Mouse (Mus musculus) stomach, postnatal 0 days (tissue): ENCODE results near the gene Gm12184. TPM values are rescaled to one million over a fixed set of nuclear protein-coding genes. Genes with fewer than 3 reads are reported as not detected.
"Not testable (repeated sequence)": the region's sequence is repeated elsewhere in the genome, so short reads cannot be mapped to it uniquely, and the experiment has no call there.

Experiments used
- ATAC-seq: fragments of 200-750 bp; cut with Nextera tagmentation; 2 replicates; pipeline ENCODE4 v1.8.0; 2017; ENCODE audit not compliant: low FRiP score, low TSS enrichment
- DNase-seq: peaks from one replicate; pipeline ENCODE4 v3.0.0-alpha.2; 2016; ENCODE audit warnings: low spot score
- H3K27ac ChIP-seq: fragments of 300-500 bp; sonication (generic); replicated peaks from 2 replicates; pipeline ENCODE4 v1.5.1; 2014; ENCODE audit warnings: mild to moderate bottlenecking, control low read depth
- H3K27me3 ChIP-seq: fragments of 300-500 bp; sonication (generic); 2 replicates; pipeline ENCODE4 v1.6.1; 2014; ENCODE audit warnings: low read length; ENCODE audit not compliant: control insufficient read depth, insufficient read depth
- H3K36me3 ChIP-seq: fragments of 300-500 bp; sonication (generic); 2 replicates; pipeline ENCODE4 v1.6.1; 2014; ENCODE audit warnings: low read length, mixed read lengths; ENCODE audit not compliant: control insufficient read depth, insufficient read depth
- H3K4me1 ChIP-seq: fragments of 300-500 bp; sonication (generic); replicated peaks from 2 replicates; pipeline ENCODE4 v1.6.1; 2014; ENCODE audit warnings: antibody characterized with exemption; ENCODE audit not compliant: control insufficient read depth, insufficient read depth
- H3K4me2 ChIP-seq: fragments of 300-500 bp; sonication (generic); replicated peaks from 2 replicates; pipeline ENCODE4 v1.6.1; 2014; ENCODE audit warnings: low read depth, mild to moderate bottlenecking, control low read depth, moderate library complexity
- H3K4me3 ChIP-seq: fragments of 300-500 bp; sonication (generic); 2 replicates; pipeline ENCODE4 v1.5.1; 2014; ENCODE audit warnings: low read depth, low read length, control low read depth
- H3K9ac ChIP-seq: fragments of 300-500 bp; sonication (generic); 2 replicates; pipeline ENCODE4 v1.6.1; 2014; ENCODE audit warnings: mild to moderate bottlenecking, low read length, control low read depth, mixed read lengths
- H3K9me3 ChIP-seq: fragments of 300-500 bp; sonication (generic); 2 replicates; pipeline ENCODE4 v1.6.1; 2016; ENCODE audit warnings: low read length; ENCODE audit not compliant: control insufficient read depth
- CTCF ChIP-seq: IDR thresholded peaks from 2 replicates; pipeline ENCODE4 v1.5.1; 2016; ENCODE audit warnings: antibody characterized with exemption, low read depth, mild to moderate bottlenecking, moderate library complexity
- EP300 ChIP-seq: optimal IDR thresholded peaks from 2 replicates; pipeline ENCODE3; 2016; ENCODE audit warnings: antibody characterized with exemption
- WGBS: fragments of 180-500 bp; shearing (Covaris S2); extraction: QIAGEN DNeasy Blood & Tissue Kit; methylation state at CpG from one replicate; pipeline ENCODE4 v1.1.7; 2014; 5-methylcytosine and 5-hydroxymethylcytosine counted together
- polyA plus RNA-seq: library from polyadenylated mRNA; unstranded; fragments of >200 nt; fragmentation: Nextera tagmentation; extraction: Ambion mirVana; gene quantifications from 2 replicates; pipeline ENCODE4 v1.2.1, GENCODE M21; 2015

The Gm12184 gene
- polyA plus RNA-seq, 1 experiment from 2014 or later, result 5.0 TPM

DNA sequence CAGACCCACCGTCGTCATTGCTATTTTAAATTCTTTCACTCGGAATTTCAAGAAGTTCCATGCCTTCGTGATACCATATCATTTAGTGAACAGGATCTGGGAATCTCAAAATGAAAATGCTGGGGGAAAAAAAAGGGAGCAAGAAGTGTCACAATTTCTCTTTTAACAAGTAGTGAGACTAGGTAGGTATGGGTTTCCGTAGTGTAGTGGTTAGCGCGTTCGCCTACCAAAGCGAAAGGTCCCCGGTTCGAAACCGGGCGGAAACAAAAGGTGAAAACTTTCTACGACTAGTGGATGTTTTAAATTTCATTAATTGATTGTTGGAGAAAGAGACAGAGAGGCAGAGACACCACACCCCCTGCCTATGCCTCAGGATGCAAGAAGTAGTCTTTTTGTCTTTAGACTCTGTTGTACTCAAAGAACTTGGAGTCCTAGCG, 2.9 kb downstream of the Gm12184 start:
- TF ChIP-seq EP300 (no peak), CTCF (0 out of 2 replicates have a peak, but pooled peaks have one; percentile 11)
- ATAC-seq, result no peak

DNA sequence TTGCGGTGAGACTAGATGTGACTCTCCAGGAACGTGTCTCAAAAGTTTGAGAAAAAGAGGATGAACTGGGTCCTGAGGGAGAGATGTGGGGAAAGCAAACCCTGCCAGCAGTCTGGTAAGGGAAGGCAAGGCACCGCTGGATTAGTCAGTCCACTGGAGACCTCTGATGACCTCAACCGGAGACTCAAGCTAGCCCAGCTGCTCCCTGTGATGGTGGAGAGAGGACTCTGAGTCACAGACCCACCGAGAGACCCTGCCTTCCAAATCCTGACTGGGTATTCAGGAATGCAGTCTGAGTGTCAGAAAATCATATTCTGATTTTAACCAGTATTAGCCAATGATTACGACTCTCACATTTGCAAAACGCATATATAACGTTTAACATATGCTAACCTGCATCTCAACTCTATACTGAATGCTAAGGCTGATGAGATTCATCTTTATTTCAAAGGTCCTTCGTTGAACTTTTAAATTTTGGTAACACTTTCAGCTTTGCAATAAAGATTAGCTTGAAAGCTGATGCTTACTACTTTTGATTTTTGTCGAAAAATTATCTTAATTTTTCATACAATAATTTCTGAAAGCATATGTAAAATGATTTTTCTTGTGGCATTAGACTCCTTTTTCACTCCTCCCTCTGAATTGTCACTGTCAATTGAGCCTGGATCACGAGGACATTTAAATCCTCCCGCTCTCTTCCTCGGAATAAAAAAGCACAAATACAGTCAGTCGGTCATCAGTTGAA, 3.5 kb downstream of the Gm12184 start:
- H3K4me2 ChIP-seq, result peak overlapping the region; percentile 63; the same call in 1 of the 2 replicates
- H3K9ac ChIP-seq, result no peak overlapping the region
- ATAC-seq (no peak), DNase-seq (no peak)
- 39% methylated on average over 14 of the region's 14 CpGs for WGBS
- TF ChIP-seq CTCF (no peak), EP300 (no peak)
- no peaks in the 10 kb centered on the region for H3K36me3 ChIP-seq
- 0 out of 2 replicates have a peak overlapping the region, but pooled peaks have one; percentile 32 for H3K4me3 ChIP-seq
- no peaks in the 10 kb centered on the region for H3K9me3 ChIP-seq
- 0 out of 2 replicates have a peak, but pooled peaks cover 3% of the 10 kb centered on the region for H3K4me1 ChIP-seq
- H3K27ac ChIP-seq, result no peak overlapping the region
- H3K27me3 ChIP-seq, result no peaks in the 10 kb centered on the region

More for the DNA sequence above, 2.9 kb downstream of the Gm12184 start:
- Histone ChIP-seq H3K9ac (no peak overlapping the region), H3K4me2 (peak overlapping the region; percentile 63), H3K27ac (no peak overlapping the region), H3K27me3 (no peaks in the 10 kb centered on the region), H3K4me3 (peak overlapping the region; percentile 32), H3K36me3 (no peaks in the 10 kb centered on the region), H3K9me3 (no peaks in the 10 kb centered on the region), H3K4me1 (0 out of 2 replicates have a peak, but pooled peaks cover 3% of the 10 kb centered on the region)
- DNase-seq, result peak; percentile 66
- 2% methylated on average over 15 of the region's 15 CpGs for WGBS

DNA sequence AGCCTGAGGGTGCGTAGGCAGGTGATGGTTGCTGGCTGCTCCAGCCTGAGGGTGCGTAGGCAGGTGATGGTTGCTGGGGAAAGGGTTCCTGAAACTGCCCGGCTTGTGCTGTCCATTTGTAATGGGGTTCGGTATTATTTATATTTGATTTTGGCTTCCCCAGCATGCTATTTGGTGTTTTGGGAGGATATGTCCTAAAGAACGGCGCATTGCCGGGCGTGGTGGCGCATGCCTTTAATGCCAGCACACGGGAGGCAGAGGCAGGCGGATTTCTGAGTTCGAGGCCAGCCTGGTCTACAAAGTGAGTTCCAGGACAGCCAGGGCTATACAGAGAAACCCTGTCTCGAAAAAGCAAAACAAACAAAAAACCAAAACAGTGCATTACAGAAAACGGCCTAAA, 5.2 kb downstream of the Gm12184 start:
- H3K9me3 ChIP-seq, H3K36me3 ChIP-seq, H3K27ac ChIP-seq, DNase-seq, H3K4me3 ChIP-seq, H3K4me1 ChIP-seq, H3K27me3 ChIP-seq, H3K9ac ChIP-seq, ATAC-seq, H3K4me2 ChIP-seq: not testable (repeated sequence)
- WGBS, result 87% methylated on average over 14 of the region's 14 CpGs

DNA sequence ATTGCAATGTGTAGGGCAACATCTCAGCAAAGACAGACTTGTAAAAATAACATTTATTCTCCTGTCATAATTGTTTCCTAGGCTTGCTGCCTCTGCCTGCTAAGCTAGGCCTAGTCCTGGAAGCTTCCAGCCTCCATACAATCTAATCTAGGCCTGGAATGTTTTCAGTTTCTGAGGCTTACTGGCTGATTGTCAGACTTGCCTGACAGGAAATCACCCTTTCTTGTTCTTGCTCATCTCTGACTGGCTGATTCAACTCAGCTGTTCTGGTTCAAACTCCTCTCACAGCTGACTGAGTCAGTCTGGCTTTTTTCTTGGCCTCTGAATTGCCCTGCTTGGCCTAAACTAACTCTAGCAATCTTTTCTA, 6.2 kb downstream of the Gm12184 start:
- peak overlapping the region; percentile 71 for H3K27ac ChIP-seq
- H3K4me1 ChIP-seq, result 0 out of 2 replicates have a peak, but pooled peaks cover 3% of the 10 kb centered on the region
- no peak for DNase-seq
- no peaks in the 10 kb centered on the region for H3K36me3 ChIP-seq
- no peaks in the 10 kb centered on the region for H3K27me3 ChIP-seq
- no peak overlapping the region for H3K4me2 ChIP-seq
- TF ChIP-seq CTCF, result no peak
- TF ChIP-seq EP300, result no peak
- no peak for ATAC-seq
- H3K4me3 ChIP-seq, result no peak overlapping the region
- H3K9me3 ChIP-seq, result no peaks in the 10 kb centered on the region
- no peak overlapping the region for H3K9ac ChIP-seq

DNA sequence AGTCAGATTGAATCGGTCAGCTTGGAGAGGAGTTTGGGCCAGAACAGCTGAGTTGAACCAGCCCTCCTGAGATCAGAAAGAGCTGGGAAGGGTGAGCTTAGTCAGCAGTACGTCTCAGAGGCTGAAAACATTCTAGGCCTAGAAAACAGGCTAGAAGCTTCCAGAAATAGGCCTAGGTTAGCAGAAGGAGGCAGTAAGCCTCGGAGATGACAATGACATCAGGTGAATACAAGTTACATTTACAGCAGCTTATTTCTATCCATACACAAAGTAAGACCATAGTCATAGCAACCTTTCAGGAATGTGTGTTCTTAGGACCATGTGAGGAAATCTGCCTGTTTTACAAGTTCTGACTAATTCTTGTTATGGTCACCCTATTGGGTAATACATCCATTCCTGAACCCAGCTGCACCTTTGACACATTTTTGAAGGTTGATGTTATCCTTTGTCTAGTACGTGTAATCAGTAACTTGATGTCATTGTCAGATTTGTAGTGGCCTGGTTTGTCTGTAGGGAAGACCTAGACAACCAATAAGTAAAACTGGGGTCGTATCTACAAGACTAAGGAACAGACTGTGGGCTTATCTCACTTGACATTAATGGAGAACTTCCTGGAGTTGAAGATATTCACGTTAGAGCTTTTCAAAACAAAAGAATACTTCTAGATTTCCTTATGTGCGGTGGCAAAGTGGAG, 6.7 kb downstream of the Gm12184 start:
- DNase-seq (no peak), ATAC-seq (no peak)
- Histone ChIP-seq H3K4me2 (no peak overlapping the region), H3K36me3 (no peaks in the 10 kb centered on the region), H3K27me3 (no peaks in the 10 kb centered on the region), H3K9ac (no peak overlapping the region), H3K4me1 (0 out of 2 replicates have a peak, but pooled peaks cover 3% of the 10 kb centered on the region), H3K4me3 (no peak overlapping the region), H3K27ac (peak overlapping the region; percentile 71), H3K9me3 (no peaks in the 10 kb centered on the region)
- WGBS, result 63% methylated on average over 7 of the region's 7 CpGs
- no peak for TF ChIP-seq CTCF
- no peak for TF ChIP-seq EP300

DNA sequence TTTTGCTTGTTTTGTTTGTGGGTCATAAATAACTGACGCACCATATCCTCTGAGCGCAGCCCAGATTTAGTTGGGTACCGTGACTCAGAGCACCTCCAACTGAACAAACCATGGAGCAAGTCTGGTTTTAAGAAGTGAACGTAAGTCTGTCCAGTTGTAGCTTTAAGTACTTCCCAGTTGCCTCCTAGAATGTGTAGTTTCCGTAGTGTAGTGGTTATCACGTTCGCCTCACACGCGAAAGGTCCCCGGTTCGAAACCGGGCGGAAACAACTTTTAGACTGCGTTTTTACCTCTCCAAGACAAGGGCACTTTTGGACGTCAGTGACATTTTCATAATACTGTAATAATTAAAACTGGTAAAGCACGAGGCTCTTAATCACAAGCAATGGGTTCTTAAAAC, 8.1 kb downstream of the Gm12184 start:
- no peaks in the 10 kb centered on the region for H3K27me3 ChIP-seq
- TF ChIP-seq EP300, result no peak
- no peak for TF ChIP-seq CTCF
- H3K27ac ChIP-seq, result peak overlapping the region; percentile 99
- H3K36me3 ChIP-seq, result no peaks in the 10 kb centered on the region
- H3K4me2 ChIP-seq, result peak overlapping the region; percentile 53
- WGBS, result under 1% methylated on average over 16 of the region's 16 CpGs
- peak overlapping the region; percentile 73 for H3K4me3 ChIP-seq
- ATAC-seq, result 0 out of 2 replicates have a peak, but pooled peaks have one; percentile 12
- no peaks in the 10 kb centered on the region for H3K4me1 ChIP-seq
- peak; percentile 82 for DNase-seq
- peak overlapping the region; percentile 95 for H3K9ac ChIP-seq
- H3K9me3 ChIP-seq, result no peaks in the 10 kb centered on the region
